Mouse (Mus musculus) NIH3T3 (cell line): ENCODE measurements around the gene Ndufa12.

Experiments used
- DNase-seq: peaks from one replicate; pipeline ENCODE4 v3.0.0-alpha.2; 2012; ENCODE audit warnings: low read depth

Ndufa12 gene

GRCm38 (mm10) chr10:94198482-94199405 lies at the start of gene Ndufa12:
TSS of gene Ndufa12 (plus strand) at chr10:94198720.
- DNase-seq, result peak; percentile 96

- no peak for DNase-seq
Measured at GRCm38 (mm10) chr10:94151488-94151887, 47.0 kb upstream of the Ndufa12 start.

- DNase-seq, result no peak
Measured at GRCm38 (mm10) chr10:94153841-94154240, 44.7 kb upstream of the Ndufa12 start.

GRCm38 (mm10) chr10:94158962-94159361 lies 39.6 kb upstream of the Ndufa12 start:
- no peak for DNase-seq

GRCm38 (mm10) chr10:94159406-94159805 lies 39.1 kb upstream of the Ndufa12 start:
- DNase-seq, result no peak

GRCm38 (mm10) chr10:94161051-94161765 lies 37.3 kb upstream of the Ndufa12 start:
- no peak for DNase-seq

- DNase-seq, result no peak
Measured at GRCm38 (mm10) chr10:94162031-94162430, 36.5 kb upstream of the Ndufa12 start.

- no peak for DNase-seq
Measured at GRCm38 (mm10) chr10:94164104-94164845, 34.2 kb upstream of the Ndufa12 start.

GRCm38 (mm10) chr10:94165426-94165825 lies 33.1 kb upstream of the Ndufa12 start:
- DNase-seq, result no peak

GRCm38 (mm10) chr10:94167051-94167750 lies 31.3 kb upstream of the Ndufa12 start:
- no peak for DNase-seq

- DNase-seq, result peak; percentile 44
Measured at GRCm38 (mm10) chr10:94171440-94172130, 26.9 kb upstream of the Ndufa12 start.

GRCm38 (mm10) chr10:94172137-94172536 lies 26.4 kb upstream of the Ndufa12 start:
- no peak for DNase-seq

GRCm38 (mm10) chr10:94172706-94173105 lies 25.8 kb upstream of the Ndufa12 start:
- no peak for DNase-seq

GRCm38 (mm10) chr10:94174652-94175051 lies 23.9 kb upstream of the Ndufa12 start:
- peak; percentile 18 for DNase-seq

GRCm38 (mm10) chr10:94183199-94183598 lies 15.3 kb upstream of the Ndufa12 start:
- no peak for DNase-seq

GRCm38 (mm10) chr10:94204973-94205372 lies 6.5 kb downstream of the Ndufa12 start:
- DNase-seq, result no peak

GRCm38 (mm10) chr10:94210718-94211618 lies 12.4 kb downstream of the Ndufa12 start:
- peak; percentile 33 for DNase-seq

- DNase-seq, result no peak
Measured at GRCm38 (mm10) chr10:94211725-94212124, 13.2 kb downstream of the Ndufa12 start.

GRCm38 (mm10) chr10:94225026-94225750 lies 26.7 kb downstream of the Ndufa12 start:
- peak; percentile 53 for DNase-seq
